ENCODE assay signal across 15 mouse cellular contexts in genomic region chr16:70329036-70329435, GRCm38 (mm10). TPM values are rescaled to one million over a fixed set of nuclear protein-coding genes. Genes with fewer than 3 reads are reported as not detected.
DNase-seq lines count a peak whose midpoint lies in the region; ATAC-seq and TF ChIP-seq lines count a peak whose summit lies in the region.
"Had no signal": no experiment of that assay in that cellular context is flagged by ENCODE, and none has a peak within 500 bp of the region (broad histone marks: within the 10 kb centered on the region; RNA-seq: fewer than 3 reads in every experiment).

No protein-coding gene starts in this region.

- 73% methylated on average over 10 of the region's 10 CpGs for WGBS in embryonic facial prominence, embryonic 14.5 days
- WGBS in embryonic facial prominence, embryonic 10.5 days: 77% methylated on average over 10 of the region's 10 CpGs
- WGBS in forebrain, embryonic 15.5 days: 19% methylated on average over 10 of the region's 10 CpGs

- H3K27ac ChIP-seq in embryonic facial prominence, embryonic 14.5 days (replicated peaks; ENCODE audit: low read depth, low read length): no peak overlapping the region
- no peak overlapping the region for H3K27ac ChIP-seq in embryonic facial prominence, embryonic 10.5 days (replicated peaks)
- no peak overlapping the region for H3K27ac ChIP-seq in left cerebral cortex, adult 2 months
- H3K27ac ChIP-seq in forebrain, embryonic 15.5 days (replicated peaks): no peak overlapping the region
- H3K27ac ChIP-seq: embryonic facial prominence, embryonic 15.5 days; limb, embryonic 15.5 days had no signal

- DNase-seq in embryonic facial prominence, embryonic 14.5 days (ENCODE audit: low spot score): peak; percentile 28
- no peak for DNase-seq in embryonic facial prominence, embryonic 10.5 days (ENCODE audit: low spot score)
- no peak for DNase-seq in left cerebral cortex, adult 2 months (ENCODE audit: extremely low spot score in 1 of 2, low spot score in 2 of 2)
- DNase-seq in left cerebral cortex, postnatal 25 days (ENCODE audit: low spot score in 2 of 2): no peak
- DNase-seq in embryo, embryonic 10.5 days (ENCODE audit: low spot score): no peak
- DNase-seq: cerebellum, postnatal 25 days; heart, postnatal 36 days; kidney, adult 9 months; thymus, adult 18-20 months had no signal

- intact Hi-C loops in left cerebral cortex, adult 2 months (cut with DNase I): no loop called here
- intact Hi-C loops in left cerebral cortex, postnatal 25 days (cut with DNase I): no loop called here

- no peaks in the 10 kb centered on the region for H3K36me3 ChIP-seq in embryonic facial prominence, embryonic 14.5 days (ENCODE audit: control insufficient read depth, insufficient read depth, low read length)
- no peaks in the 10 kb centered on the region for H3K36me3 ChIP-seq in embryonic facial prominence, embryonic 10.5 days (replicated peaks)
- H3K36me3 ChIP-seq in forebrain, embryonic 15.5 days: no peaks in the 10 kb centered on the region
- H3K36me3 ChIP-seq: embryonic facial prominence, embryonic 15.5 days; limb, embryonic 15.5 days had no signal

- no peak overlapping the region for H3K9ac ChIP-seq in embryonic facial prominence, embryonic 14.5 days (ENCODE audit: low read depth, low read length)
- no peak overlapping the region for H3K9ac ChIP-seq in forebrain, embryonic 15.5 days (replicated peaks)
- H3K9ac ChIP-seq: embryonic facial prominence, embryonic 15.5 days; limb, embryonic 15.5 days had no signal

- H3K4me1 ChIP-seq in embryonic facial prominence, embryonic 14.5 days (ENCODE audit: control insufficient read depth, insufficient read depth, low read length): no peaks in the 10 kb centered on the region
- H3K4me1 ChIP-seq in embryonic facial prominence, embryonic 10.5 days: no peaks in the 10 kb centered on the region
- no peaks in the 10 kb centered on the region for H3K4me1 ChIP-seq in forebrain, embryonic 15.5 days
- H3K4me1 ChIP-seq: embryonic facial prominence, embryonic 15.5 days had no signal

- H3K27me3 ChIP-seq in embryonic facial prominence, embryonic 14.5 days (replicated peaks; ENCODE audit: control insufficient read depth, insufficient read depth, low read length): no peaks in the 10 kb centered on the region
- H3K27me3 ChIP-seq in embryonic facial prominence, embryonic 10.5 days (replicated peaks; ENCODE audit: low read depth, poor library complexity, severe bottlenecking): no peaks in the 10 kb centered on the region
- H3K27me3 ChIP-seq in forebrain, embryonic 15.5 days: no peaks in the 10 kb centered on the region
- H3K27me3 ChIP-seq: embryonic facial prominence, embryonic 15.5 days; limb, embryonic 15.5 days; megakaryocyte, embryonic 14.5 days had no signal

- no peak for TF ChIP-seq CTCF in left cerebral cortex, adult 2 months (IDR thresholded peaks at IDR 0.05)

- H3K4me2 ChIP-seq in embryonic facial prominence, embryonic 14.5 days (ENCODE audit: low read depth, low read length): no peak overlapping the region
- peak overlapping the region; percentile 14; the same call in 1 of the 2 replicates for H3K4me2 ChIP-seq in forebrain, embryonic 15.5 days (replicated peaks)
- H3K4me2 ChIP-seq: embryonic facial prominence, embryonic 15.5 days; limb, embryonic 15.5 days had no signal

- H3K9me3 ChIP-seq in embryonic facial prominence, embryonic 14.5 days (ENCODE audit: control insufficient read depth, low read length): no peaks in the 10 kb centered on the region
- H3K9me3 ChIP-seq in embryonic facial prominence, embryonic 10.5 days: no peaks in the 10 kb centered on the region
- H3K9me3 ChIP-seq in forebrain, embryonic 15.5 days: no peaks in the 10 kb centered on the region
- H3K9me3 ChIP-seq: embryonic facial prominence, embryonic 15.5 days; limb, embryonic 15.5 days; megakaryocyte, embryonic 14.5 days had no signal

- ATAC-seq in embryonic facial prominence, embryonic 14.5 days (ENCODE audit: low read depth): 0 out of 2 replicates have a peak, but pooled peaks have one; percentile 19
- ATAC-seq in forebrain, embryonic 15.5 days (replicated peaks): no peak
- peak; percentile 33 for ATAC-seq in megakaryocyte progenitor cell, adult 5-6 weeks (replicated peaks; ENCODE audit: poor library complexity)
- no peak for ATAC-seq in inflammation-experienced regulatory T-cells, adult 6 months

- H3K4me3 ChIP-seq in embryonic facial prominence, embryonic 14.5 days (ENCODE audit: low read depth, low read length): no peak overlapping the region
- no peak overlapping the region for H3K4me3 ChIP-seq in embryonic facial prominence, embryonic 10.5 days
- peak overlapping the region; percentile 2; the same call in 1 of the 2 replicates for H3K4me3 ChIP-seq in left cerebral cortex, adult 2 months
- no peak overlapping the region for H3K4me3 ChIP-seq in forebrain, embryonic 15.5 days
- H3K4me3 ChIP-seq: embryonic facial prominence, embryonic 15.5 days; limb, embryonic 15.5 days; megakaryocyte, embryonic 14.5 days had no signal

RNA-seq across cellular contexts. Expression of gene Gbe1, which starts 15.3 kb away (rescaled TPM):
- 17.6 and 18.4 TPM in 2 replicates for polyA plus RNA-seq in embryonic facial prominence, embryonic 14.5 days (2014; fragmentation: Nextera tagmentation; extraction: Ambion mirVana)
- 22.2 and 22.5 TPM in 2 replicates for polyA plus RNA-seq in embryonic facial prominence, embryonic 10.5 days (2016; fragmentation: Nextera tagmentation; extraction: Ambion mirVana)
- 1 to 10 TPM; 8.4 to 8.6 TPM for total RNA-seq in left cerebral cortex, adult 2 months (2021)
- 10 to 100 TPM; 10.5 to 12.2 TPM for total RNA-seq in left cerebral cortex, postnatal 25 days (2021)
- polyA plus RNA-seq in forebrain, embryonic 15.5 days (2015; fragmentation: Nextera tagmentation; extraction: Ambion mirVana): 10.6 and 13.4 TPM in 2 replicates
- 54.2 and 68.9 TPM in 2 replicates for total RNA-seq in megakaryocyte progenitor cell, adult 5-6 weeks (2015)
- total RNA-seq in megakaryocyte progenitor cell, adult 5-6 weeks (2017): 43.6 and 52.5 TPM in 2 replicates
- 10 to 100 TPM; 11.1 to 15.4 (median 14.5) TPM for polyA plus RNA-seq in inflammation-experienced regulatory T-cells, adult 6 months (2017; shearing (Covaris generic))

Comparison
In these comparisons a context has a peak if more than half of its experiments do, and no peak if none do; other contexts are left out.
1. ATAC-seq: peak in embryonic facial prominence, embryonic 14.5 days (single experiment) and megakaryocyte progenitor cell, adult 5-6 weeks (single experiment); none in forebrain, embryonic 15.5 days (single experiment) and inflammation-experienced regulatory T-cells, adult 6 months (single experiment).